Mouse (Mus musculus) heart, adult 18-20 months (tissue): ENCODE data around the gene Fam3b. TPM values are rescaled to one million over a fixed set of nuclear protein-coding genes. Genes with fewer than 3 reads are reported as not detected.

Experiments
- DNase-seq, 2 experiments: peaks; one replicate each; pipeline ENCODE4 v3.0.0; 2021 to 2022; ENCODE audit warnings: mixed read lengths in 1 of 2
- total RNA-seq, 2 experiments: library from RNA; stranded (reverse); gene quantifications; 2 replicates each; pipeline ENCODE4 v1.2.3; 2021

Gene Fam3b
- total RNA-seq, 2 experiments from 2014 or later, result not detected

- DNase-seq, result no peak
Observed at GRCm38 (mm10) chr16:97492369-97492768, 22.2 kb downstream of the Fam3b start.

DNA sequence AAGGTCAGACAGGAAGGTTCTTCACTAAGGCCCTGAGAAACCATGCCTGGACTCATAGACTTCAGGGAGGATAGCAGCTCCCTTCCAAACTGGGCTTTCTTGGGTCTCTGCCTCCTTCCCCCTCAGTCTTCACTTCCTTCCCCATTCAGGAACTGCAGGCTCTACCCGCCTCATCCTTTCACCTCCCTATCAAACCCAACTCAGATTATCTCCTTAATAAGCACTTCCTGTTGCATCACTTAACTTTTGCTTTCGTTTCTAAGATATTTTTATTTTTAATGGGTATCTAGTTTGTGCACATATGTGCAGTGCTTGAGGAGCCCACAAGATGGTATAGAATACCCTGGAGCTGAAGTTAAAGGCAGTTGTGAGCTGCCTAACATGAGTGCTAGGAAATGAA lies 36.0 kb downstream of the Fam3b start:
- no peak for DNase-seq

- no peak for DNase-seq
Observed at GRCm38 (mm10) chr16:97476524-97476923, 38.1 kb downstream of the Fam3b start.

GRCm38 (mm10) chr16:97475581-97475980 lies 39.0 kb downstream of the Fam3b start:
- DNase-seq, result peak; percentile 40 to 66

GRCm38 (mm10) chr16:97474671-97475070 lies 39.9 kb downstream of the Fam3b start:
- no peak for DNase-seq

DNA sequence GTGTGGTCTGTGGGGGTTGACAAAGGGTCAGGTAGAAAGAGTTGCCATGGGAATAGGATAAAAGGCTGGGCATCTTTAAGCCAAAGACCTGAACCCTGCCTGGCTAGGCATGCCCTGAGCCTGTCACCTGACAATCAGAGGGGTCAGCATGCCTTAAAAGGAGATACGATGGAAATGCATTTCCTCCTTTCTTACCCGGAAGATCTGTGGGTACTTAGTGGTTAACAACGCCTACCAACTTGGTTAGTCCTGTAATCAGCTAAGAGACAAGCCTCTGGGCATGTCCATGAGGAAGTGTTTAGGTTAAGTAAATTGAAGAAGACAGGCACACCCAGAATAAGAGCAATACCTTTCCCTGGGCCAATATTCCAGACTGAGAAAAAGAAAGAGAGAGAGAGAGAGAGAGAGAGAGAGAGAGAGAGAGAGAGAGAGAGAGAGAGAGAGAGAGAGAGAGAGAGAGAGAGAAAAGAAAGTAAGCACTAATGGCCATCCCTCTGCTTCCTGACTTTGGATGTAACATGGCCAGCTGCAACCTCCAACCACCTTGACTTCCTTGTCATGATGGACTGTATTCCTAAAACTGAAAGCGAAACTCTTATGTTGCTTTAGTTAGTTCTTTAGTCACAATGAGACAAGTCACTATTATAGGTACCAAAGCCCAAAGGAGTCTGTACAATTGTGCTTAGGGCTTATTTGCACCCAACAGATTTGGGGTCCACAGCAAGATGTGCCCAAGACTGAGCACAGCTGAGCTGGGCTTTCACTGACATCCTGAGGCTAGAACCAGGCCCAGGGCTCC lies 46.4 kb downstream of the Fam3b start:
- no peak for DNase-seq

- no peak for DNase-seq
Observed at GRCm38 (mm10) chr16:97467472-97467871, 47.1 kb downstream of the Fam3b start.

GRCm38 (mm10) chr16:97466182-97466957 lies 48.2 kb downstream of the Fam3b start:
- DNase-seq, result peak in 1 of 2 experiments; percentile 19

DNA sequence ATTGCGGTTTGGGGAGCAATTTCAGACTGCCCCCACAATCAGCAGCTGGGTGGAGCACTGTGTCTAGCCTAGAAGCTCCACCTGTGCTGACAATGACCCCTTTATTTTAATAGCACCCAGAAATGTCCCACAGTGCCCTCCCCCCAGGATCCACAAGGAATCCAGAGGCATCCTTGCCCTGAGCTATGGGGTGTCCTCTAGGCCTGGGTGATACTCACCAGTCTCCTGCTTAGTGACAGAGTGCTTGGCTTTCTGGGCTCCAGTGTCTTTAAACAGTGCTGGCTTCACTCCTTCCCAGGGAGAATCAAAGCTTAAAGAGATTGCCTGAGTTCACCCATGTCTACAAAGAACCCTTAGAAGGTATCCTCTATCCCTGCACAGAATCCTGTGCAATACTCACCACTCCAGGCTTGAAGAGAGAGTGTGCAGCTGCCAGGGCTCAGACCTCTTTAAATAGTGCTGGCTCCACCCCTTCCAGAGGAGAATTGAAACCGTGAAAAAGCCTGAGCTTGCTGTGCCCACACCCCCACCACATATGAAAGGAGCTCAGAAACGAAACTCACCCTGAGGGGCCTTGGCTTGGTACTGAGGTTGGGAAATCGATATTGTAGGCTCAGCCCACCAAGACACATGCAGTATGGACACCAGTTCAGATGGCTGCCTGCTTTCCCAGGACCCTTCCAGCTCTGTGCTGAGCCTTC lies 52.0 kb downstream of the Fam3b start, which contains the start of gene Mx1:
Mx1 (minus strand) TSS at position 427 of the 701 bp plus-strand sequence.
- DNase-seq, result peak; percentile 38 to 40

DNA sequence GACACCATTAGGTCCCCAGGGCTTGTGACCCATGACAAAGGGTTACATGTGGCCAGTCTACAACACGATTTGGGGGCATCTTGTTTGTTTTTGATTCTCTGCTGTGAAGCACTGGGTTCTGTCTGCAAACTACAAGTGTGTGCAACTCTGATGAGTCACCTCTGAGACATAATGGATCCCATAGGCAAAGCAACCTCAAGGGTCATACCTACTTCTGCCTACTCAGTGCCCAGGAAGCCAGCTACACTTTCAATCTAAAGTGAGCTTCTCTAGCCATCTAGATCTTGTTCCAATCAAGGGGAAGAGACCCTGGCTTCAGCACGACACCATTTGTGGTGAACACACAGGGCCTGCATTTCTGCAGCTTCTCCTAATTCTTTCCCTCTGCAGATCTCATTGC lies 53.3 kb downstream of the Fam3b start:
- DNase-seq, result no peak

GRCm38 (mm10) chr16:97459831-97460230 lies 54.8 kb downstream of the Fam3b start:
- no peak for DNase-seq

GRCm38 (mm10) chr16:97447386-97447785 lies 67.2 kb downstream of the Fam3b start:
- DNase-seq, result no peak

- peak; percentile 51 to 76 for DNase-seq
Observed at GRCm38 (mm10) chr16:97443670-97444263, 70.8 kb downstream of the Fam3b start.

DNA sequence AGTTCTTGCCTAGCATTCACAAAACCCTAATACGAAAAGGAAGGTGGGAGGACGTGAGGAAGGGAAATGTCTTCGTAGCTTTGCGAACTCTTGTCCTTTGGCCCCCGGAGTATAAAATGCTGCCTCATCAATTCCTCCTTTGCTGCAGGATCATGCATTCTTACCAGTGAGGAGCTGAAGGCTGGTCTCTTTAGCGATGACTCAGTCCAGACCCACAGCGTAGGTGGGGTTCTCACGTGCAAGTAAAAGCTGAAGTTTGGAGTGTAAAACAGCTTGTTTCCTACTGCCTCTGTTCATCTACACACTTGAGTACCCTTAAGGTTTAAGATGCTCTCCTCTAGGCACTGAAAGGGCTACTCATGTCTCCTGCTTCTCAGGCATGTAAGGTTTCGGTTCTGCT lies 72.6 kb downstream of the Fam3b start:
- no peak for DNase-seq

- DNase-seq, result no peak
Observed at GRCm38 (mm10) chr16:97438191-97438590, 76.4 kb downstream of the Fam3b start.

DNA sequence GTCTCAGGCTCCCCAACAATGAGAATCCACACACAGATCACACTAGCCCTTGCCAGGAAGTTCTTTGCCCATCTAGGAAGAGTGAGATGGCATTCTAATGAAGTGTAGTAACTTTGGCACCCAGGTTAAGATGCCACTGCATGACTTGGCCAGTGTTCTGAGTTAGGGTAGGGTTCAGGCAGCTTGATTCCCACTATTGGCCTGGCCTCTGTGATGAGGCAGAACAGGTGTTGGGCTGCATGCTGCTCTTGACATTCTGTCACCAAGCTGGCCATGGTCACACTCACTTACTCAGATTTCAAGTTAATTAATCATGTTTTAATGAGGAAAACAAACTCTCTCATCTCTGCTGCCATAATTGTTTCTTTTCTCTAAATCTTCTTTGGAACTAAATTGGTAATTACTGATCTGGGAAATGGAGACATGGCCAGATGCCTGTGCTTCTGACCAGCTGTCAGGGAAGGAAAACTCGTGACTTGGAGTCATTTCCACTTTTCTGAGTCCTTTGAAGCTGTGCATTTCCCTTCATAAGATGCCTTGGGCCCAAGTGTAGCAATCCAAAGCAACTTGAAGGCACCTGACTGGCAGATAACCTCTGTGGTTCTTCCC lies 77.1 kb downstream of the Fam3b start:
- no peak for DNase-seq

GRCm38 (mm10) chr16:97434206-97434605 lies 80.4 kb downstream of the Fam3b start:
- DNase-seq, result no peak

GRCm38 (mm10) chr16:97431328-97431727 lies 83.3 kb downstream of the Fam3b start:
- peak; percentile 70 to 77 for DNase-seq

DNA sequence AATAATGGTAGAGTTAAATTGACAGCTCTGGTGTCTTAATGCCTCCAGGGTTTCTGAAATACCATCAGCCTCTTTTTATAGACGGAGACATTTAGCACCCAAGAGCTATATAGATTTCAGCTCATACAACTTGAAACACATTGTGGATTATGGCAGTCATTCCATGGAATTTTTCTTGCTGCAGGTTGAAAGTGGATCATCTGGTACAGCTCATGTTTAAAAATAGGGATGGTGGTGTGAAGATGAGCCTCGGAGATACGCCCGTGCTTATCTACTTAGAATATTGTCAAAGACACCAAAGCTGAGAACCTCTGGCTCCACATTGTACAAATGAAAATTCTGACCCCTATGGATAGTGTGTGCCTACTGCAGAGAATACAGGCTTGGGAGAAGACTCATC lies 84.5 kb downstream of the Fam3b start:
- no peak for DNase-seq

DNA sequence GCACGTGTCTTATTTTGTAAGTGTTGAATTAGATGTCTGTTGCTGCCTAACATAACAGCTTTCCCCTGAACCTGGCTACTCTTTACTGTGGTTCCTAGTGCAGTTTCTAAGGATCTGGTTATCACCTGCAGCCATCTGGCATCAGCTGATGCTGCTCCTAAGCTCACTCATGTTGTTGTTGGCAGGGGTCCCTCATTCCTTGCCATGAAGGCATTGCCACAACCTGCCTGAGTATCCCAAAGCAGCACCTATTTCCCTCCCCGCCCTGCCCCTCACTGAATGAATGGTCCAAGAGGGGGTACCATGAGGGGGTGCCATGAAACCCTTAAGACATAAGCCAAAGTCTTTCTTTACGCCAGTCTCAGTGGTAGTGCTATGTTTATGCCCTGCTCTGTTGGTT lies 86.6 kb downstream of the Fam3b start:
- DNase-seq, result no peak

- DNase-seq, result no peak
Observed at GRCm38 (mm10) chr16:97423627-97424026, 91.0 kb downstream of the Fam3b start.

DNA sequence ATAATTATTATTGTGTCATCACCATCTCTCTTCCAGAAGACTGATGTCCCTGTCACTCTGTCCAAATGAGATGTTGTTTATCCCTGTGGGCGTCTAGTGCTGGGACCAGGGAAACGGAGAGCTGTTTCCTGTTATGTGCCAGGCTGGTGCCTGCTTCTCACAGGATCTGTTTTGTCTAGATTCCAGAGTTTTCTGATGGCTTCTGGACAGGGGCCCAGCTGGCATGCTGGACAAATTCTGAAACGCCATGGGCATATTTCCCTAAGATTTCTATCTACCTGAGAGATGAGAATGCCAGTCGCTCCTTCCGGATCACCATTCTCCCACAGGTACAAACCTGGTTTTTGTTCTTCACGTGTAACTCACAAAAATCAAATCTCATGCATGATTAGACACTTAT lies 92.9 kb downstream of the Fam3b start:
- no peak for DNase-seq
